Comparison of ENCODE assay signal across 32 mouse cellular contexts in the genomic region with DNA sequence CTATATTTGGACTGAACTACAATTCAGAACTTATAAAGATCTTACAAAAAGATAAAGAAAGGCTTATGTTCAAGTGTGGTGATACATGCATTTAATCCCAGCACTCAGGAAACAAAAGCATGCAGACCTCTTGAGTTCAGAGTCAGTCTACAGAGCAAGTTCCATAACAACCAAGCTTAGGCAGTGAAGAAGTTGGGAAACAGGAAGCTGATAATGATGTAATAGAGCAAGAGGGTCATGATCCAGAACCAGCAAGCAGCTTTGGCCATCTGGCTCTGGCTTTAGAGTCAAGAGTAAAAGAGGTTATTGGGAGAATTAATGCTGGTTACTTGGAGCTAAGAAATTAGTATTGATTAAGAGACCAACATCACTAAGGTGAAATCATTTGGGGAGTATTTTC.
"Had no signal": no experiment of that assay in that cellular context is flagged by ENCODE, and none has a peak within 500 bp of the region (broad histone marks: within the 10 kb centered on the region; RNA-seq: fewer than 3 reads in every experiment).

No protein-coding gene starts in this region.

- ATAC-seq: liver, embryonic 12.5 days; liver, postnatal 0 days; lung, postnatal 0 days; midbrain, embryonic 13.5 days; midbrain, embryonic 15.5 days; midbrain, embryonic 16.5 days had no signal

- H3K9ac ChIP-seq: limb, embryonic 12.5 days; limb, embryonic 13.5 days; limb, embryonic 15.5 days; liver, embryonic 12.5 days; liver, embryonic 13.5 days; liver, embryonic 14.5 days; liver, embryonic 15.5 days; liver, postnatal 0 days; lung, embryonic 14.5 days; lung, embryonic 15.5 days; midbrain, embryonic 12.5 days; midbrain, embryonic 13.5 days; midbrain, embryonic 15.5 days; neural tube, embryonic 12.5 days had no signal

- H3K27ac ChIP-seq: limb, embryonic 10.5 days; limb, embryonic 12.5 days; limb, embryonic 13.5 days; limb, embryonic 15.5 days; liver, embryonic 12.5 days; liver, embryonic 13.5 days; liver, embryonic 14.5 days; liver, embryonic 15.5 days; lung, embryonic 15.5 days; macrophage; midbrain, embryonic 10.5 days; midbrain, embryonic 12.5 days; midbrain, embryonic 13.5 days; midbrain, embryonic 15.5 days; neural tube, embryonic 12.5 days had no signal

- H3K9me3 ChIP-seq: limb, embryonic 10.5 days; limb, embryonic 12.5 days; limb, embryonic 15.5 days; liver, embryonic 12.5 days; liver, embryonic 13.5 days; liver, embryonic 15.5 days; lung, embryonic 15.5 days; megakaryocyte, embryonic 14.5 days; midbrain, embryonic 10.5 days; midbrain, embryonic 12.5 days; midbrain, embryonic 13.5 days; midbrain, embryonic 15.5 days; neural tube, embryonic 12.5 days had no signal

- DNase-seq: left cerebral cortex, postnatal 4 days; liver; liver, embryonic 13.5 days; liver, postnatal 0 days; lung, adult 18-20 months; lung, adult 2 months; lung, embryonic 14.5 days; lung, postnatal 10 days; lung, postnatal 14 days; lung, postnatal 36 days; lung, postnatal 4 days; midbrain, embryonic 14.5 days had no signal

- H3K4me1 ChIP-seq: limb, embryonic 10.5 days; limb, embryonic 12.5 days; limb, embryonic 13.5 days; limb, embryonic 15.5 days; liver, embryonic 12.5 days; liver, embryonic 13.5 days; liver, embryonic 15.5 days; lung, embryonic 15.5 days; megakaryocyte, embryonic 14.5 days; midbrain, embryonic 10.5 days; midbrain, embryonic 12.5 days; midbrain, embryonic 13.5 days; midbrain, embryonic 15.5 days; neural tube, embryonic 12.5 days had no signal

- H3K27me3 ChIP-seq: limb, embryonic 12.5 days; limb, embryonic 13.5 days; limb, embryonic 15.5 days; liver, embryonic 12.5 days; liver, embryonic 13.5 days; liver, embryonic 15.5 days; lung, embryonic 15.5 days; megakaryocyte, embryonic 14.5 days; midbrain, embryonic 12.5 days; midbrain, embryonic 13.5 days; midbrain, embryonic 15.5 days; neural tube, embryonic 12.5 days had no signal

- H3K36me3 ChIP-seq: limb, embryonic 10.5 days; limb, embryonic 12.5 days; limb, embryonic 13.5 days; limb, embryonic 15.5 days; liver, embryonic 12.5 days; liver, embryonic 13.5 days; liver, embryonic 15.5 days; lung, embryonic 15.5 days; midbrain, embryonic 10.5 days; midbrain, embryonic 12.5 days; midbrain, embryonic 13.5 days; midbrain, embryonic 15.5 days; neural tube, embryonic 12.5 days had no signal

- H3K4me3 ChIP-seq: limb, embryonic 10.5 days; limb, embryonic 12.5 days; limb, embryonic 13.5 days; limb, embryonic 15.5 days; liver, embryonic 12.5 days; liver, embryonic 13.5 days; liver, embryonic 15.5 days; lung, embryonic 15.5 days; megakaryocyte, embryonic 14.5 days; midbrain, embryonic 10.5 days; midbrain, embryonic 12.5 days; midbrain, embryonic 13.5 days; midbrain, embryonic 15.5 days; myocyte; neural tube, embryonic 12.5 days had no signal

- H3K4me2 ChIP-seq: limb, embryonic 12.5 days; limb, embryonic 13.5 days; limb, embryonic 15.5 days; liver, embryonic 11.5 days; liver, embryonic 12.5 days; liver, embryonic 13.5 days; liver, embryonic 15.5 days; lung, embryonic 14.5 days; lung, embryonic 15.5 days; midbrain, embryonic 11.5 days; midbrain, embryonic 12.5 days; midbrain, embryonic 13.5 days; midbrain, embryonic 15.5 days; neural tube, embryonic 12.5 days had no signal
